Mouse (Mus musculus) monocyte, adult 5-6 weeks (primary cell): ENCODE measurements at regions not wholly inside any gene's neighbourhood (a gene's known extent, or its start where the extent isn't known, plus 50 kb on each side); places are given as distances from the start of the nearest gene placed in this dataset.
A peak's percentile ranks its signal among the peaks of the same experiment; 100 is the strongest.

ENCODE experiments used
- ATAC-seq: fragments of 153-309, 156-312 bp; replicated peaks from 2 replicates; pipeline ENCODE4 v1.8.0; 2017; ENCODE audit warnings: mild to moderate bottlenecking; ENCODE audit not compliant: low TSS enrichment, insufficient number of reproducible peaks, severe bottlenecking, poor library complexity, low FRiP score

- ATAC-seq = no peak
These were observed 91.3 kb upstream of the Zeb2 start for GRCm38 (mm10) chr2:45208526-45208925.

- no peak for ATAC-seq
These were observed 88.6 kb upstream of the Zeb2 start for GRCm38 (mm10) chr2:45205756-45206155.

- no peak for ATAC-seq
These were observed 88.0 kb upstream of the Zeb2 start for GRCm38 (mm10) chr2:45205211-45205610.

DNA sequence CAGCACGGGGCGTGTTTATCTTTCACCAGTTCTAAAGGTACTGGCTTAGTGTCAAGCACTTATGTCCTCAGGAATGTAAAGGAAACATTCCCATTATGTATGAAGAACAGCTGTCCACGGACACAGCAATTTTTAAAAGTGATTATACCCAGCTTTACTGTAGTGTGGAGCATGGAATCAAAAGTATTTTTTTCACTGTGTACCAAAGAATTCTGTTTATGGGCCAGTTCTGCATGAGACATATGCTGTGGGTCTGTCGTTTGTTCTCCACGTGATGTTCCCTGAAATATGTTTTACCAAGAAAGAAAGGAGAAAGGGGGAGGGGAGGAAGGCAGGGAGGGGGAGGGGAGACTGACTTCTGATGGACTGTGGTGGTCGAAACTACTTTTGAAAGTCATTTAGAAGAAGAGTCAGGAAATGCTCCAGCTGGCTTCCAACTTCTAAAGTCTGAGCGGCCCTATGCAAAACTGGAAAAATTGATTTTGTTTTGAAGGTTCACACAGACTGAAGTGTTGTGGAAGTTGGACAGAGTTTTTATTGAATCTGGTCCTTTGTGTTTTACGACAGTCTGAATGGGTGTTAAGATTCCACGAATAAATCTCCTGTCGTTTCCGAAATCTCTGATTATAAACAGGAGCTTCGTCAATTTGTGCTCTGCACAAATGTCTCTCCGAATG, 80.9 kb upstream of the Zeb2 start:
- no peak for ATAC-seq

DNA sequence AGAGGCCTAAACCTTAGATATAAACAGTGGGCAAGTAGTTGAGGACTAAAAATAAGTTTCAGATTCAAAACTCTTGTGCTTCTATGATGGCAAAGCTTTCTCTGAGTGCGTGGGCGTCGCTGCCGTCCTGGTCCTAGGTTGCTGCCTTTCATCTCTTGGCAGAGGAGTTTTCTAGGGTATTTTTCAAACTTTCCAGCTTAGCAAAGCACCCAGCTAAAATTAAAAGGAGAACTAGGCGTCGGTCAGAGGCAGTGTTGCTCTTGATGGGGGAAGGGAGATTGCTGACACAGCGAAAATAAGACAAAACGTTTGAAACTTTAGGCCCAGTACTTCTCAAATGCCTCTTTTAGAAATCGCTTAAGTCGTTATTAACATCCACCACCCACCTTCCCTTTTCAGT, 80.1 kb upstream of the Zeb2 start:
- peak; percentile 81 for ATAC-seq

- peak; percentile 58 for ATAC-seq
These were observed 79.3 kb upstream of the Zeb2 start for GRCm38 (mm10) chr2:45196511-45196910.

- no peak for ATAC-seq
These were observed 77.1 kb upstream of the Zeb2 start for GRCm38 (mm10) chr2:45194335-45194734.

DNA sequence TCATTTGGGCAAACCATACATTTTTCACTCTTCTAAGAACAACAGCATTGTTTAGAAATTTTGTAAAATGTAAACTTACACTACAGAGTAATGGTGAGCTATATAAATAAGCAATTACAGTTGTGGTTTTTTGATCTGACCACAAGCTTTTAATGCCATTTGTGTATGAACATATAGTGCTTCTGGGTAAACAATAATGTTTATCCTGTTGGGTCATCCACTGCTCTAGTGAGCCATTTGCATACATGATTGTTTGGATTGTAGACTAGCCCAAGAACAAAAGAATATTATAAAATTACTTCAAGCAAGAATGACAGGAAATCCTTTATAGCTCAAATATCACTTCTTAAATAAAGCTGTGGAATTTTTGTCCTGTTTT, 68.4 kb upstream of the Zeb2 start:
- no peak for ATAC-seq

DNA sequence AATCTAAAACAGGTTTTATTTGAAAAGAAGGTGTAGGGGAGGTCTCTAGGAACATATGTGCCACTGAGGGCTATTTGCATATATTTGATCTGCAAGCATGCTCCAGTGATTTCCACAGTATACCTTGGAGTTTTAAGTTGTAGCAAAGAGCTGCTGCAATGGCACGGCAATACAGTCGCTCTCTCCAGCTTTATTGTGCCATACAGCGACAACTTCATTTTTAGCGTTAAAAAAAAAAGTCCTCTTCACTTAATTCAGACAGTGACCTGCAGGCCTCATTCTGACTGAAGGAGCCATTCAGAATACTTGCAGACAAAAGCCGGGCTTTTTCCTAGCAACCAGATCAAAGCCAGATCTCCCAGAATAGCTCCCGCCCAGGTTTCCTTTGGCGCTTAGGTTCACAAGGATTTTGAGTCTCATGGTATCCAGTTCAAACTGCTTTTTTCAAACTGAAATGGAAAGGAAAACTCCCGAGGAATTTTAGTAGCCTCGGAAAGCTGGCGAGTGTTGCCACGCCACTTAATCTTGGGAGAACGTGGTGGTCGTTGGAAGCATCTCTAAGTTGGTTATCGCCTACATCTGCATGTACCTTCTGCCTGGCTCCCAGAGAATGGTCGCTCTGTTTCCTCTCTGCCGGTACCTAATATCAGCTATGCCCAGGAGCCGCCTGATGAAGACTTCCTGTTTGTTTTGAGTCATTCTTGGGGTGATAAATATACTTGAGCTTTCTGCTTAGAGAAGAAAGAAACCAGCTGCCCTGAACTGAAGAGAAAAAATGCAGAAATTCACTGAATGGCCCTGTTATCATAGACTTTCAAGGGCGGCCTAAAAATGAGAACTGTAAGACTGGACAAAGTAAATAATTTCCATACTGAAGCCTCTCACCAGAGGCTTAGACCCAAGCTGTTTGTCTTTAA, 67.8 kb upstream of the Zeb2 start:
- 0 out of 2 replicates have a peak, but pooled peaks have one; percentile 35 for ATAC-seq

GRCm38 (mm10) chr2:45184149-45184548, 67.0 kb upstream of the Zeb2 start:
- ATAC-seq = no peak

GRCm38 (mm10) chr2:45182876-45183275, 65.7 kb upstream of the Zeb2 start:
- ATAC-seq = no peak

GRCm38 (mm10) chr2:45181552-45181951, 64.4 kb upstream of the Zeb2 start:
- ATAC-seq = no peak

- ATAC-seq = no peak
These were observed 61.8 kb upstream of the Zeb2 start for GRCm38 (mm10) chr2:45178849-45179453.

DNA sequence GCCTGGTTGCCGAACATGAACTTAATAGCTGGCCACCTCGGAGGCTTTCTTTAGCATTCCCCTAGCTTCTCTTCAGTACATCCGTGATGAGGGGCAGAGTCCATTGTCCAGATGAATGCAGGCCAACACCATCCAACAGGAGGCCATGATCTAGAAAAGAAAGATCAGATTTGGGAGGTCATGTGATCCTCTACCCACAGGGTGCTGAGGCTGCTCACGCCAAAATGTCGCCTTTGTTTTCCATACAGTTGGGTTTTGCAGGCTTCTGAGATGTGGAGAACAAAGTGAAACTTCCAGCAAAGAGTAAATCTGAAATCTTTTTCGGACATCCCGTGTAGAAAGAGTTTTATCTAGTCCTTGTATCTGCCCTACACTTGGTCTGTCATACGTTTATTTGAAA, 55.2 kb upstream of the Zeb2 start:
- ATAC-seq = no peak

GRCm38 (mm10) chr2:45171520-45172173, 54.5 kb upstream of the Zeb2 start:
- ATAC-seq = no peak

GRCm38 (mm10) chr2:45170272-45170671, 53.1 kb upstream of the Zeb2 start:
- ATAC-seq = no peak

GRCm38 (mm10) chr2:45169429-45170070, 52.4 kb upstream of the Zeb2 start:
- no peak for ATAC-seq

- no peak for ATAC-seq
These were observed 51.4 kb upstream of the Zeb2 start for GRCm38 (mm10) chr2:45168606-45169005.
